Mouse (Mus musculus): ENCODE data around the gene Arid1b. TPM values are rescaled to one million over a fixed set of nuclear protein-coding genes. Genes with fewer than 3 reads are reported as not detected.

Gene Arid1b
- polyA plus RNA-seq, 1 experiment from 2014 or later, result 5.0 TPM

GRCm38 (mm10) chr17:5179925-5180525 lies 185.9 kb downstream of the Arid1b start:
- no peak overlapping the region for H3K9ac ChIP-seq
- no peaks in the 10 kb centered on the region for H3K36me3 ChIP-seq
- H3K4me3 ChIP-seq, result no peak overlapping the region
- H3K4me2 ChIP-seq, result no peak overlapping the region
- H3K27ac ChIP-seq, result no peak overlapping the region
- H3K27me3 ChIP-seq, result no peaks in the 10 kb centered on the region
- WGBS, result 77% methylated on average over 4 of the region's 4 CpGs
- no peaks in the 10 kb centered on the region for H3K9me3 ChIP-seq (replicated peaks)
- peaks cover 42% of the 10 kb centered on the region for H3K4me1 ChIP-seq (replicated peaks)
- 0 out of 2 replicates have a peak, but pooled peaks have one; percentile 29 for ATAC-seq (replicated peaks; ENCODE audit: insufficient number of reproducible peaks, insufficient read depth, low FRiP score, low read depth)

GRCm38 (mm10) chr17:5180925-5181324 lies 186.8 kb downstream of the Arid1b start:
- no peak for ATAC-seq (replicated peaks; ENCODE audit: insufficient number of reproducible peaks, insufficient read depth, low FRiP score, low read depth)
- 87% methylated on average over 6 of the region's 6 CpGs for WGBS

GRCm38 (mm10) chr17:5182493-5182892 lies 188.4 kb downstream of the Arid1b start:
- Histone ChIP-seq H3K4me3 (no peak overlapping the region), H3K4me1 (replicated peaks) (peaks cover 37% of the 10 kb centered on the region), H3K9ac (no peak overlapping the region), H3K27me3 (no peaks in the 10 kb centered on the region), H3K4me2 (no peak overlapping the region), H3K9me3 (replicated peaks) (no peaks in the 10 kb centered on the region), H3K36me3 (no peaks in the 10 kb centered on the region), H3K27ac (peak overlapping the region; percentile 26; the same call in 1 of the 2 replicates)
- ATAC-seq (replicated peaks; ENCODE audit: insufficient number of reproducible peaks, insufficient read depth, low FRiP score, low read depth), result no peak
- WGBS, result 66% methylated on average over 4 of the region's 4 CpGs

More at GRCm38 (mm10) chr17:5180925-5181324, 186.8 kb downstream of the Arid1b start:
- no peaks in the 10 kb centered on the region for H3K36me3 ChIP-seq
- no peak overlapping the region for H3K9ac ChIP-seq
- peaks cover 37% of the 10 kb centered on the region for H3K4me1 ChIP-seq (replicated peaks)
- no peaks in the 10 kb centered on the region for H3K9me3 ChIP-seq (replicated peaks)
- no peak overlapping the region for H3K4me3 ChIP-seq
- H3K27me3 ChIP-seq, result no peaks in the 10 kb centered on the region
- H3K27ac ChIP-seq, result no peak overlapping the region
- H3K4me2 ChIP-seq, result no peak overlapping the region

- H3K36me3 ChIP-seq, result no peaks in the 10 kb centered on the region
- no peak overlapping the region for H3K4me2 ChIP-seq
- no peak overlapping the region for H3K9ac ChIP-seq
- no peaks in the 10 kb centered on the region for H3K9me3 ChIP-seq (replicated peaks)
- H3K27me3 ChIP-seq, result no peaks in the 10 kb centered on the region
- H3K4me1 ChIP-seq (replicated peaks), result peaks cover 33% of the 10 kb centered on the region
- H3K4me3 ChIP-seq, result no peak overlapping the region
- H3K27ac ChIP-seq, result no peak overlapping the region
- whole genome bisulfite sequencing, result 76% methylated on average over 4 of the region's 4 CpGs
- no peak for ATAC-seq (replicated peaks; ENCODE audit: insufficient number of reproducible peaks, insufficient read depth, low FRiP score, low read depth)
Observed at GRCm38 (mm10) chr17:5185501-5185900, 191.4 kb downstream of the Arid1b start.

GRCm38 (mm10) chr17:5187546-5187945 lies 193.4 kb downstream of the Arid1b start:
- ATAC-seq (replicated peaks; ENCODE audit: insufficient number of reproducible peaks, insufficient read depth, low FRiP score, low read depth), result no peak
- peaks cover 26% of the 10 kb centered on the region for H3K4me1 ChIP-seq (replicated peaks)
- H3K27ac ChIP-seq, result peak overlapping the region; percentile 28; the same call in 1 of the 2 replicates
- no peaks in the 10 kb centered on the region for H3K36me3 ChIP-seq
- H3K9ac ChIP-seq, result no peak overlapping the region
- H3K4me2 ChIP-seq, result no peak overlapping the region
- no peaks in the 10 kb centered on the region for H3K9me3 ChIP-seq (replicated peaks)
- WGBS, result 82% methylated on average over 2 of the region's 2 CpGs
- no peak overlapping the region for H3K4me3 ChIP-seq
- no peaks in the 10 kb centered on the region for H3K27me3 ChIP-seq

- Histone ChIP-seq H3K36me3 (no peaks in the 10 kb centered on the region), H3K27me3 (no peaks in the 10 kb centered on the region), H3K9ac (no peak overlapping the region), H3K9me3 (replicated peaks) (no peaks in the 10 kb centered on the region), H3K4me1 (replicated peaks) (peaks cover 22% of the 10 kb centered on the region), H3K27ac (no peak overlapping the region), H3K4me2 (no peak overlapping the region), H3K4me3 (no peak overlapping the region)
- ATAC-seq (replicated peaks; ENCODE audit: insufficient number of reproducible peaks, insufficient read depth, low FRiP score, low read depth), result no peak
- WGBS, result 71% methylated on average over 7 of the region's 7 CpGs
Observed at GRCm38 (mm10) chr17:5188400-5188799, 194.3 kb downstream of the Arid1b start.

- Histone ChIP-seq H3K9me3 (replicated peaks) (no peaks in the 10 kb centered on the region), H3K27me3 (no peaks in the 10 kb centered on the region), H3K9ac (peak overlapping the region; percentile 85), H3K36me3 (no peaks in the 10 kb centered on the region), H3K4me2 (peak overlapping the region; percentile 84), H3K4me1 (replicated peaks) (peaks cover 24% of the 10 kb centered on the region), H3K27ac (peak overlapping the region; percentile 100), H3K4me3 (peak overlapping the region; percentile 71)
- WGBS, result 2% methylated on average over 40 of the region's 40 CpGs
- peak; percentile 96 for ATAC-seq (replicated peaks; ENCODE audit: insufficient number of reproducible peaks, insufficient read depth, low FRiP score, low read depth)
Observed at GRCm38 (mm10) chr17:5189551-5190351, 195.6 kb downstream of the Arid1b start.

- 29% methylated on average over 3 of the region's 3 CpGs for WGBS
- no peak for ATAC-seq (replicated peaks; ENCODE audit: insufficient number of reproducible peaks, insufficient read depth, low FRiP score, low read depth)
Observed at GRCm38 (mm10) chr17:5190367-5190766, 196.2 kb downstream of the Arid1b start.

GRCm38 (mm10) chr17:5194157-5194916 lies 200.2 kb downstream of the Arid1b start:
- Histone ChIP-seq H3K4me1 (replicated peaks) (peaks cover 25% of the 10 kb centered on the region), H3K27ac (no peak overlapping the region), H3K4me3 (no peak overlapping the region), H3K9ac (no peak overlapping the region), H3K4me2 (no peak overlapping the region), H3K9me3 (replicated peaks) (no peaks in the 10 kb centered on the region), H3K36me3 (no peaks in the 10 kb centered on the region), H3K27me3 (no peaks in the 10 kb centered on the region)
- ATAC-seq (replicated peaks; ENCODE audit: insufficient number of reproducible peaks, insufficient read depth, low FRiP score, low read depth), result no peak
- WGBS, result 66% methylated on average over 8 of the region's 8 CpGs

More at GRCm38 (mm10) chr17:5190367-5190766, 196.2 kb downstream of the Arid1b start:
- Histone ChIP-seq H3K9me3 (replicated peaks) (no peaks in the 10 kb centered on the region), H3K4me3 (peak overlapping the region; percentile 71), H3K27me3 (no peaks in the 10 kb centered on the region), H3K36me3 (no peaks in the 10 kb centered on the region), H3K4me1 (replicated peaks) (peaks cover 26% of the 10 kb centered on the region), H3K27ac (peak overlapping the region; percentile 100), H3K4me2 (peak overlapping the region; percentile 84), H3K9ac (peak overlapping the region; percentile 85; the same call in 1 of the 2 replicates)

GRCm38 (mm10) chr17:5195397-5195796 lies 201.3 kb downstream of the Arid1b start:
- Histone ChIP-seq H3K27ac (no peak overlapping the region), H3K4me3 (no peak overlapping the region), H3K36me3 (no peaks in the 10 kb centered on the region), H3K4me2 (no peak overlapping the region), H3K9ac (no peak overlapping the region), H3K9me3 (replicated peaks) (no peaks in the 10 kb centered on the region), H3K27me3 (no peaks in the 10 kb centered on the region), H3K4me1 (replicated peaks) (peaks cover 22% of the 10 kb centered on the region)
- WGBS, result 65% methylated on average over 5 of the region's 5 CpGs
- no peak for ATAC-seq (replicated peaks; ENCODE audit: insufficient number of reproducible peaks, insufficient read depth, low FRiP score, low read depth)

- H3K9me3 ChIP-seq (replicated peaks), result no peaks in the 10 kb centered on the region
- no peaks in the 10 kb centered on the region for H3K36me3 ChIP-seq
- WGBS, result 91% methylated on average over 10 of the region's 10 CpGs
- peaks cover 18% of the 10 kb centered on the region for H3K4me1 ChIP-seq (replicated peaks)
- no peaks in the 10 kb centered on the region for H3K27me3 ChIP-seq
- no peak overlapping the region for H3K4me3 ChIP-seq
- no peak for ATAC-seq (replicated peaks; ENCODE audit: insufficient number of reproducible peaks, insufficient read depth, low FRiP score, low read depth)
- H3K4me2 ChIP-seq, result no peak overlapping the region
- no peak overlapping the region for H3K9ac ChIP-seq
- no peak overlapping the region for H3K27ac ChIP-seq
Observed at GRCm38 (mm10) chr17:5196005-5196404, 201.9 kb downstream of the Arid1b start.

Data from heart, embryonic 15.5 days (tissue).